Mouse (Mus musculus) forebrain, postnatal 0 days (tissue): ENCODE results near the gene Tnni2. TPM values are rescaled to one million over a fixed set of nuclear protein-coding genes. Genes with fewer than 3 reads are reported as not detected.
A peak's percentile ranks its signal among the peaks of the same experiment; 100 is the strongest.
"Not testable (repeated sequence)": the region's sequence is repeated elsewhere in the genome, so short reads cannot be mapped to it uniquely, and the experiment has no call there.

Experiments
- ATAC-seq: fragments of 200-750 bp; cut with Nextera tagmentation; 2 replicates; pipeline ENCODE4 v1.8.0; 2017; ENCODE audit warnings: mild to moderate bottlenecking, moderate library complexity
- DNase-seq: peaks from one replicate; pipeline ENCODE4 v3.0.0-alpha.2; 2015
- H3K27ac ChIP-seq: fragments of 300-500 bp; sonication (generic); 2 replicates; pipeline ENCODE4 v1.5.1; 2014; ENCODE audit warnings: low read depth, mild to moderate bottlenecking, antibody characterized with exemption, low read length, moderate library complexity, mixed read lengths
- H3K27me3 ChIP-seq: fragments of 300-500 bp; sonication (generic); 2 replicates; pipeline ENCODE4 v1.6.1; 2014; ENCODE audit warnings: mild to moderate bottlenecking, low read length, mixed read lengths; ENCODE audit not compliant: insufficient read depth
- H3K36me3 ChIP-seq: fragments of 300-500 bp; sonication (generic); 2 replicates; pipeline ENCODE4 v1.6.1; 2014; ENCODE audit warnings: mild to moderate bottlenecking, moderate library complexity; ENCODE audit not compliant: insufficient read depth
- H3K4me1 ChIP-seq: fragments of 300-500 bp; sonication (generic); 2 replicates; pipeline ENCODE4 v1.6.1; 2014; ENCODE audit warnings: antibody characterized with exemption; ENCODE audit not compliant: insufficient read depth
- H3K4me2 ChIP-seq: fragments of 300-500 bp; sonication (generic); 2 replicates; pipeline ENCODE4 v1.6.1; 2014; ENCODE audit warnings: low read depth, mild to moderate bottlenecking, moderate library complexity
- H3K4me3 ChIP-seq: fragments of 300-500 bp; sonication (generic); 2 replicates; pipeline ENCODE4 v1.5.1; 2014; ENCODE audit warnings: low read depth, low read length, mixed read lengths
- H3K9ac ChIP-seq: fragments of 300-500 bp; sonication (generic); 2 replicates; pipeline ENCODE4 v1.6.1; 2014; ENCODE audit warnings: mild to moderate bottlenecking
- H3K9me3 ChIP-seq: fragments of 300-500 bp; sonication (generic); 2 replicates; pipeline ENCODE4 v1.6.1; 2016; ENCODE audit warnings: low read length
- CTCF ChIP-seq: sonication (generic); IDR thresholded peaks from 2 replicates; pipeline ENCODE4 v1.5.1; 2016; ENCODE audit warnings: antibody characterized with exemption, control low read depth, low read depth
- WGBS: fragments of 180-500 bp; shearing (Covaris S2); extraction: QIAGEN DNeasy Blood & Tissue Kit; methylation state at CpG from one replicate; pipeline ENCODE4 v1.1.7; 2014; 5-methylcytosine and 5-hydroxymethylcytosine counted together
- polyA plus RNA-seq: library from polyadenylated mRNA; unstranded; fragments of >200 nt; fragmentation: Nextera tagmentation; extraction: Ambion mirVana; gene quantifications from 2 replicates; pipeline ENCODE4 v1.2.1, GENCODE M21; 2015
- total RNA-seq: library from RNA; depleted of rRNA; stranded (reverse); fragments of >200 nt; gene quantifications from 2 replicates; pipeline ENCODE4 v1.2.3, GENCODE M21; 2014

The Tnni2 gene
- total and polyA plus RNA-seq, 2 experiments from 2014 or later: 0.21 to 0.33 TPM

GRCm38 (mm10) chr7:142400112-142400749 is 41.4 kb upstream of the Tnni2 start:
- H3K4me1 ChIP-seq: no peaks in the 10 kb centered on the region
- DNase-seq: no peak
- H3K27ac ChIP-seq: no peak overlapping the region
- H3K27me3 ChIP-seq: no peaks in the 10 kb centered on the region
- no peak overlapping the region for H3K9ac ChIP-seq
- no peak overlapping the region for H3K4me2 ChIP-seq
- TF ChIP-seq CTCF: no peak
- 45% methylated on average over 7 of the region's 7 CpGs for WGBS
- no peaks in the 10 kb centered on the region for H3K36me3 ChIP-seq
- peak; percentile 58 for ATAC-seq
- H3K4me3 ChIP-seq: no peak overlapping the region
- no peaks in the 10 kb centered on the region for H3K9me3 ChIP-seq

GRCm38 (mm10) chr7:142400750-142401142 is 40.9 kb upstream of the Tnni2 start:
- ATAC-seq: no peak
- no peak for DNase-seq
- Histone ChIP-seq H3K36me3 (no peaks in the 10 kb centered on the region), H3K27me3 (no peaks in the 10 kb centered on the region), H3K4me1 (no peaks in the 10 kb centered on the region), H3K27ac (no peak overlapping the region), H3K4me3 (no peak overlapping the region), H3K9me3 (no peaks in the 10 kb centered on the region), H3K4me2 (no peak overlapping the region), H3K9ac (no peak overlapping the region)
- 10% methylated on average over 7 of the region's 7 CpGs for WGBS
- TF ChIP-seq CTCF: no peak

GRCm38 (mm10) chr7:142403591-142403990 is 38.0 kb upstream of the Tnni2 start:
- 83% methylated on average over 4 of the region's 4 CpGs for WGBS

GRCm38 (mm10) chr7:142405134-142405533 is 36.5 kb upstream of the Tnni2 start:
- H3K4me2 ChIP-seq, H3K36me3 ChIP-seq, DNase-seq, H3K4me1 ChIP-seq, ATAC-seq, H3K9me3 ChIP-seq, H3K9ac ChIP-seq, H3K27ac ChIP-seq, H3K27me3 ChIP-seq, H3K4me3 ChIP-seq: not testable (repeated sequence)
- 92% methylated on average over 5 of the region's 5 CpGs for WGBS

More at GRCm38 (mm10) chr7:142403591-142403990, 38.0 kb upstream of the Tnni2 start:
- H3K4me1 ChIP-seq: no peaks in the 10 kb centered on the region
- H3K27me3 ChIP-seq: no peaks in the 10 kb centered on the region
- H3K27ac ChIP-seq: no peak overlapping the region
- H3K9ac ChIP-seq: no peak overlapping the region
- H3K9me3 ChIP-seq: no peaks in the 10 kb centered on the region
- no peaks in the 10 kb centered on the region for H3K36me3 ChIP-seq
- no peak overlapping the region for H3K4me3 ChIP-seq
- ATAC-seq: no peak
- no peak overlapping the region for H3K4me2 ChIP-seq
- TF ChIP-seq CTCF: no peak
- DNase-seq: no peak

GRCm38 (mm10) chr7:142407935-142408334 is 33.7 kb upstream of the Tnni2 start:
- no peaks in the 10 kb centered on the region for H3K36me3 ChIP-seq
- no peaks in the 10 kb centered on the region for H3K9me3 ChIP-seq
- DNase-seq (no peak), ATAC-seq (no peak)
- TF ChIP-seq CTCF: no peak
- WGBS: 72% methylated on average over 4 of the region's 4 CpGs
- no peak overlapping the region for H3K4me2 ChIP-seq
- H3K9ac ChIP-seq: no peak overlapping the region
- no peaks in the 10 kb centered on the region for H3K4me1 ChIP-seq
- H3K27me3 ChIP-seq: no peaks in the 10 kb centered on the region
- H3K4me3 ChIP-seq: no peak overlapping the region
- no peak overlapping the region for H3K27ac ChIP-seq

GRCm38 (mm10) chr7:142408686-142409085 is 32.9 kb upstream of the Tnni2 start:
- no peaks in the 10 kb centered on the region for H3K36me3 ChIP-seq
- no peak for DNase-seq
- H3K27ac ChIP-seq: no peak overlapping the region
- no peaks in the 10 kb centered on the region for H3K27me3 ChIP-seq
- no peak overlapping the region for H3K9ac ChIP-seq
- 97% methylated on average over 8 of the region's 8 CpGs for WGBS
- ATAC-seq: no peak
- no peaks in the 10 kb centered on the region for H3K9me3 ChIP-seq
- TF ChIP-seq CTCF: no peak
- H3K4me1 ChIP-seq: no peaks in the 10 kb centered on the region
- H3K4me3 ChIP-seq: no peak overlapping the region
- no peak overlapping the region for H3K4me2 ChIP-seq

GRCm38 (mm10) chr7:142409603-142410002 is 32.0 kb upstream of the Tnni2 start:
- Histone ChIP-seq H3K27me3 (no peaks in the 10 kb centered on the region), H3K27ac (no peak overlapping the region), H3K36me3 (no peaks in the 10 kb centered on the region), H3K4me2 (no peak overlapping the region), H3K9me3 (no peaks in the 10 kb centered on the region), H3K4me1 (no peaks in the 10 kb centered on the region), H3K4me3 (no peak overlapping the region), H3K9ac (no peak overlapping the region)
- DNase-seq (no peak), ATAC-seq (no peak)
- WGBS: 82% methylated on average over 3 of the region's 3 CpGs
- no peak for TF ChIP-seq CTCF
